Mouse (Mus musculus): ENCODE results near the gene Bcl2l10.

Bcl2l10 gene

GRCm38 (mm10) chr9:75395971-75396370 lies 48.4 kb downstream of the Bcl2l10 start:
- no peak for DNase-seq (ENCODE audit: extremely low read depth, insufficient read length, low spot score)

GRCm38 (mm10) chr9:75399069-75399468 lies 51.5 kb downstream of the Bcl2l10 start:
- DNase-seq (ENCODE audit: extremely low read depth, insufficient read length, low spot score): no peak

- DNase-seq (ENCODE audit: extremely low read depth, insufficient read length, low spot score): no peak
These were observed 53.1 kb downstream of the Bcl2l10 start for GRCm38 (mm10) chr9:75400639-75401038.

Measured in 3134 (cell line).